Mouse (Mus musculus) right cerebral cortex, postnatal 4 days (tissue): ENCODE results near the gene Rnaseh1.
A peak's percentile ranks its signal among the peaks of the same experiment; 100 is the strongest.

Source experiments
- DNase-seq: peaks from one replicate; pipeline ENCODE4 v3.0.0-alpha.2; 2022

Gene Rnaseh1

DNA sequence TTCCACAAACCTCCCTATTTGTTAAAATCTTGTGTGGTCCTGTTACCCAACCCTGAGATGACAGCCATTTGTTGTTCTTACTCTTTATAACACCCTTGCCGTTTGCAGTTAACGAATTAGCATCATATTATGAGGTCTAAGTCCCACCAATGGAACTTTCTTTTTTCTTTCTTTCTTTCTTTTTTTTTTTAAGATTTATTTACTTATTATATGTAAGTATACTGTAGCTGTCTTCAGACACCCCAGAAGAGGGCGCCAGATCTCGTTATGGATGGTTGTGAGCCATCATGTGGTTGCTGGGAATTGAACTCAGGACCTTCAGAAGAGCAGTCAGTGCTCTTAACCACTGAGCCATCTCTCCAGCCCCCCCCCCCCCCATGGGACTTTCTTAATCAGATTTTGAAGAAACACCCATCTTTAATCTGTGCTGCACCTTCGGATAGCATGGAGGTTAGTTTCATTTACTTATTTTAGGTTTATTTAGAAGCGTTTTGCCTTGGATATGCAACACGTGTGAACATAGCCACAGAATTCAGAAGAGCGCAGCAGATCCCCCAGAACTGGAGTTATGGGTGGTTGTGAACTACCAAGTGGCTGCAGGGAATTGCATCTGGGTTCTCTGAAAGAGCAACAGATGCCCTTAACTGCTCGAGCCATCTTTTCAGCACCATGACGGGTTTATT, 24.8 kb downstream of the Rnaseh1 start:
- no peak for DNase-seq

DNA sequence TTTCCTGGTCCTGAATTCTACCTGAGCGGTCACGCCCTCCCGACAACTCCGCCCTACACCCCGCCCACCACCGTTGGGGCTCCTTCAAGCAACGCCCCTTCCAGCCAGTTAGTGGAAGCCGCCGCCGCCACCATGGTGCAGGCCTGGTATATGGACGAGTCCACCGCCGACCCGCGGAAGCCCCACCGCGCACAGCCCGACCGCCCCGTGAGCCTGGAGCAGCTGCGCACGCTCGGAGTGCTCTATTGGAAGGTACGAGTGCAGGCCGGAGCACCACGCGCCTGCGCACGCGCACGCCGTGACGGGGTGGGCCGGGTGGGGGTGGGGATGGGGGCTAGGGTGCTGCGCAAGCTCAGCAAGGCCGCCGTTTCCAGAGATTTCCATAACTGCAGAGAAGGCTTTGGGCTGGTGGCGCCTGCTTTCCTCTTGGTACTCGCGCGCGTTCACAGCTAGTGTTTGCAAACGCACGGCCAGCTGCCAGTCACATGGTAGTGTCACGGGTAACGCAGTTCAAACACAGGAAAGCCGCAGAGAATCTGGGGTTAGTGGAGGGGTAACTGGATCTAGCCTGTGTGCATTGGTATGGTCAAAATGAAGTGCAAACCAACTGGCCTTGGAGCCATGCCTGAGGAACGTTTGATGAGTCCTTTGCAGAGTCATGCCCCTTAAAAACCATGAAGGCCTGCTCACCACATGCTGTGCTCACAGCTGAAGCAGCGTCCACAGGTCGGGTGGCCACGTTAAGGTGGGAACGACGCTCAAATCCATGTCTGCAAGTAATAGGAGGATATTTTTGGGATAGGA, 25.9 kb downstream of the Rnaseh1 start, which contains the start of gene Adi1:
Gene Adi1, plus strand, starts transcription at position 111 of the 804 bp plus-strand sequence.
- DNase-seq, result peak; percentile 89

DNA sequence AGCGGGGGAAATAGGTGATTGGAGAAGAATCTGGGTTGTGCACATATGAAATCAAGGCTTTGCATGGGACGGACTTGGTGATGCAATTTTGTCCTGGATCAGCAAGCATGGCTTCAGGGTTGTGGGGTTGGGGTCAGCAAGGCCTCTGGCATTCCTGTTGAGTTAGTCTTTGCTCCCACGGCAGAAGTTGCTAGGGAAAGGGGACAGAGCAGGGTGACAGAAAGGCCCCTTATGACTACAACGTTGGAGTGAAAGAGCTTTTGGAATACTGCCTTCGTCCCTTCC, 26.5 kb downstream of the Rnaseh1 start:
- DNase-seq, result no peak

DNA sequence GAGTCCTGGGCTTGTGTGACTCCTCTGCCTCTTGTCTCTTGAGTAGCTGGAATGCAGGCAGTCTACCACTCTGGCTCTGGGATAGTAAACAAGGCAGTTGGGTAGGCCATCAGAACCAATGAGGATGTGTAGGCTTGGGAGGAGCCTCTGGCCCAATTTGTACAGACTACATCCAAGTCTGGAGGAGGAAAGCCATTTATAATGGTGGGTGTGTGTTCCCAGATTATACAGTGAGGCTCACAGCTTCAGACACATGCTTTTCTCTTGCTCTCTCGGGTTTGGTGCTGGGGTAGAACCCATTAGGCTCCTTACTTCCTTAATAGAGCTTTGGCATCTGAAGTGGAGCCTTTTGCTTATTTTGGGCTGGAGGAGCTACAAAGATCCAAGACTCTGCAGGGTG, 35.3 kb downstream of the Rnaseh1 start:
- DNase-seq, result no peak

DNA sequence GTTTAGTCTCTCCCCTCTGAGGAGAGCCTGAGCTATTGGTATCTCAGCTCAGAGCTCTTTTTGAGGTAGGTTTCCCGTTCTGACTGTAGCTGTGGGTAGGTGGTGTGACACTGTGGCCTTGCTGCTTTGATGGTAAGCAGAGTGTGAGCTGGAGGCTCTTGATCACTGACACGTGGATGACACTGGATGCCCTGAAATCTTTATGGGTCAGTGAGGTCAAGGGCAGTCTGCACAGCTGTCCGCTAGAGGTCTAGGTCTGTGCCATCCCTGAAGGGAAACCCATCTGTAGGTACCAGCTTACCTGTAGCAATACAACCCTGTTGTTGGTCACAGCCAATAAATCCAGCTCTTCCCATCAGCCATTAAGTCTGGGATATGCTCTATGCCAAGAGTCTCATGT, 36.4 kb downstream of the Rnaseh1 start:
- DNase-seq, result no peak

DNA sequence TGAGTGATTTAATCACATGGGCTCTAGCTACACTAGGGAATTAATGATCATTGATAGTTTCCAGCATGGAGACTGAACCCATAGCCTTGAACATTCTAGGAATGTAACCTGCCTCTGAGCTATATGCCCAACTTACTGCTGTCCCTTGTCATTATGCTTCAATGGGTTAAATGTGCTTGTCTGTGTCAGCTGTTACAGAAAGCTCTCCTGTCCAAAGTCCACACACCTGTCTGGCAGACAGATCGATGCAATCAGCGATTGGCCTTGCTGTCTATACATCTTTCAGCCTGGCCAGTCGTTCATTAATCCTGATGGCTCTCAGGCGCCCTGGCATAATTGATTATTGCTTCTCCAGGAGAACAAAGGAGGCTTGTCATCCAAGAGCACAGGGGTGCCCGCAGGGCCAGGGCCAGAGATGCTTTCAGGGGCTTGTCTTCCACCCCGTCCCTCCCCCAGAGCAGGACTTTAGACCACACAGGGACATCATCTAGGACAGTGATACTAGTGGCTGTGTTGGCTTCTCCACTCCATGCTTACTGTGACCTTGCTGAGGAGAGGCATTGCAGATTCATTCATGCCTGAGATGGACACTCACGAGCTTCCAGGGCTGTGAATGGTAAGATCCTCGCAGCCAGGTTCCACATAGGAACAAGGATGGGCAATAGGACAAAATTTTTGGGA, 36.9 kb downstream of the Rnaseh1 start:
- no peak for DNase-seq

DNA sequence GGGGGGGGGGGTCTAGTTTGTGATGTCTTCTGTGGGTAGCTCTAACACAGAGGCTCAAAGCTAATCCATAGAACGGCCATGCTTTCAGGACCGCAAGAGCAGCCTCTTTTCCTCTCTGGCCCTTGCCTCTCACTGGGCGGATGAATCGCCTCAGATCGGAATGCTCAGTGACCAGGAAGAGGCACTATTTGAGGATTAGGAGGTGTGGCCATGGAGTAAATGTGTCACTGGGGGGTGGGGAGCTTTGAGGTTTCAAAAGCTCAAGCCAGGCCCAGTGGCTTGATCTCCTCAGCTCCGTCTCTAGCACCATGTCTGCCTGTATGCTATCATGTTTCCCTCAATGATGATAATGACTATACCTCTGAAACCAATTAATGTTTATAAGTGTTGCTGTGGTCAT, 39.6 kb downstream of the Rnaseh1 start:
- no peak for DNase-seq

DNA sequence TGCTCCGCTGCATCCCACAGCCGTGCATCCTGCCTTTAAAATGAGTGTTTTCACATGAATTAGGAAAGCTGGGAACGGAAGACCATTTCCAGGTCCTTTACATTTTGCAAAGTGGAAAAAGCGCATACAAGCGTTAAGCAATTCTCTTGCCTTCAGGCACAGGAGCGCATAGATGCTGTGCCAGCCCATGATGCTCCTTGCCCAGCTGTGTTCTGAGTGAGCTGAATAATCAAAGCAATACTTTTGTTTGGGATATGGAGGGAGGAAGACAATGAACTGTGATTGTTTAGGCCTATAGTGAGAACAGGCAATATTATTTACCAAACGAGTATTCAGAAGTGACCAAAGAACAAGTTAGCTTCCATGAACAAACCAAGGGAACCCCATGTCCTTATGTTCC, 41.3 kb downstream of the Rnaseh1 start:
- no peak for DNase-seq

DNA sequence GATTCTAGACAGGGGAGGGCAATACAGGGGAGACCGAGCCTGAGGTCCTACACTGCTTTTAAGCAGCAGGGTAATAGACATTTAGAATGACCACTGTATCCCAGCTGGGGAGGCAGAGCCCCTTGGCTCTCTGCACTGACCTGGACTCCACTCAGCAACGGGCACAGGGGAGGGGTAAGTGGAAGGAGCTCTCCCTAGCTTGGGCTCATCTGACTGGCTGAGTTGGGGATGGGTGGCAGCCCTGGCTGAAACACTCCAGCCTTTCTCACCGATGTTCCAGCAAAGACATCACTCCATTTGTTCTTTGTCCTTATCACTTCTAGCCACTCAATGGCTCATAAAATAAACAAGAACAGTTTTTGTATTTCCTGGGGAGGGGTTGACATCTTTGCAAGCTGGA, 44.3 kb downstream of the Rnaseh1 start:
- DNase-seq, result no peak

DNA sequence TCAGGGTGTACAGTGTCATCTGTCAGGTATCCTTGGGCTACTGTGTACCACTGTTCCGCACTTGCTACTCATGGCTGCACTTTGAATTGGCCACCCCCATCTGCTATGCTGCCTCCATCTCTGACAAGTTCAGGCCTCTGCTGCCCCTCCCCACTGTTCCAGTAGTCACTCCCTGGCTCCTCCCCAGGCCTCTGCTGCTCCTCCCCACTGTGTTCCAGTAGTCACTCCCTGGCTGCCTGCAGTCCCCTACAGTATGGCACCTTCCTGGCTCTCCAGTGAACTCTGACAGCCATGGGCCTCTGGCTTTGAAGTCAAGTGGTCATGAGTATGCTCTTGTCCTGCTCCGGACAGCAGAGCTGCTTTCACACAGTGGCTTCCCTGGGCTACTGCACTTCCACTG, 44.8 kb downstream of the Rnaseh1 start:
- DNase-seq, result no peak

DNA sequence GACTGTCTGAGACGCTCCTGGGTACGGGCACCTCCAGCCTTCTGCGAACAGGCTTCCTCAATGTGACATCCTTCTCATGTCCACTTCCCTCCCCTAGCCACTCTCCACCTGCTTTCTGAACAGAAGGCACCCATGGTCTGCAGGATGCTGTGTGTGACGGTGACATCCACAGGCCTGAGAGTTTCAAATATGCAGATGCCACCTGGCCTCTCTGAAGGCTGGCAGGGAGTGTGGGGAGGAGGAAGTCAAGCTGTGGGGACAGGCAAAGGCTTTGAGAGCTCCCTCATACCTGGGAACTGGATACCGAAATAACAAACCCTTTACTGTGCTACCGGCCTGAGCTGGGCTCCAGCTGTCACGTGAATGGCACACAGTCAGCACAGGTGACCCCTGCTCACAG, 45.4 kb downstream of the Rnaseh1 start:
- DNase-seq, result no peak

DNA sequence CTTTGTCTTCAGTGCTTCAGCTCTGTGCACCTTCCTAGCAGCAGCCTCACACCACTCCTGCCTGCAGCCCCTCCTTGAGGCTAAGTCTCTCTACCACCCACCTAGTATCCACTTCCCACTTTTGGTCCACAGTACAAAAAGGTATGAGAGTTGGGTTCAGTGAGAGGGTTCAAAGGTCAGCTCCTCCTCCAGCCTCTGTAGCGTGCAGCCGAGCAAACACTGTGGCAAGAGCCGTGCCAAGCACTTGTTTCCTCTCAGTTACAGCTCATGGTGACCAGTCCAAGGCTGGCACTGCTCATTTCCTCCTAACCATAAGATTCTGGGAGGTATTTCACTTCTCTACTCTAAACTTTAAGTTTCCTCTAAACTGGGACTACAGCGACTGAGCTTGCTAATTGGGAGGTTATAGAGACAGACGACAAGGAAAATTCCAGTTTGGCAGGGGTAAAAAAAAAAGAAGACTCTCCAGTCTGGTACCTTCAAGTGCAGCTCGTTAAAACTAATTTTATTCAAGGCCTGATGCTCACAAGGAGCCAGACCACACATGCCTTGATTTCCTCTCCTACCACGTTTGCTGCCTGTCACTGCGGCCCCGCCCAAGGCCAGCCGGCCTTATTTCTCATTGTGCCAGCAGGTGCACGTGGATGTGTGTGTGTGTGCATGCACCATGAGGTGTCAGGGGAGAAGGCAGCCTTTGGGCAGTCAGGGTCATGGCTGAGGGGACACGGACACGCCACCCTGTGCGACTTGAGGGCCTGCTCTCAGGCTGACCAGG, 48.6 kb downstream of the Rnaseh1 start:
- DNase-seq, result peak; percentile 51

DNA sequence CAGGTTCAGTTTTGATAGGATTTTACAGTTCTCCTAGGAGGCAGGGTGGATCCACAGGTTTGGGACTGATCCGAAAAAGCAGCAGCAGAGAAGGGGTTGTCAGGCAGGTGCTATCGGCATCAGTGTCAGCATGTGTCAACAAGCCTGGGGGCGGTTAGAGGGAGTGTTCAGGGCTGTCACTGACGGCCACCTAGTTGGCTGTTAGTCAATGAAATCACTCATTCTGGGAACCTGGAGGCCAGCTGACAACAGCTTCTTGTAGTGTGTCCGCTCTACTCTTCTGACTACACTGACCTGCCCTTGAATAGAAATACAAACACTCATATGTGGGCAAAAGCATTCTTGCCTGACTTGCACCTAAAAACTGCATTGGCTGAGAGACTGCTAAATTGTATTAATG, 49.7 kb downstream of the Rnaseh1 start:
- no peak for DNase-seq

DNA sequence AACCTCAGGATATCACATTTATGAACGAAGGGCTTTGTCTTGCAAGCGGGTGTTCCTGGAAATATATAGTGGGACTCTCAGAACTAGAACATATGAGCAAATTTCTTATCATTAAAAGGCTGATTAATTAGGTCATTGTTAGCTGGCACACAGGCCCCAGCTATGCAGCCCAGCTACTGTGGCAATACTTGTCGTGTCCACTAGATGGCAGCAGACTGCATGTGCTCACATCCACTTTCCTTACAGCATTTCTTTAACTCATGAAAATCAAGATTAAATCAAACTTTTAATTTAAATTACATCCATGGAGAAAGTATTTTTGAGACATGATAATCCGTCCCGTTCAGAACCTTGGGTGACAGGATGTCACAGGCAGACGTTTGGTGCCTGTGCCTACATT, 50.3 kb downstream of the Rnaseh1 start:
- DNase-seq, result peak; percentile 78

DNA sequence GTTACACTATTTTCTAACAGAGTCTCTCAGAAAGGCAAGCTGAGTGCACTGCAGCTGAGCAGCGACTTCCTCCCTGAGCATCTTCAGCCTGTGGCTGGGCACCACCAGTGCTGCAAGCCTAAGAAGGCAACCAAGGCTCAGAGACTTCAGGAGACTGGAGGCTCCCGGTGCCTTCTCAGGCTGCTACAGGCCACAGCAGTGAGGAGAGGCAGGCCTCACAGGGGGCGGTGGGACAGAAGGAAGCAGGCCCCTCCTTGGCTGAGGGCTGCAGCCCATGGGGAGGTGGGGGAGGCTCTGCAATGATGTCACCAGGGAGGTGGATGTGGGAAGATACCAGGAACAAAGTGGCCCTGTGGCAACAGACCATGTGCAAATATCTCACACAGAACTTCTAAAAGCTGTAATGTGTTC, 50.7 kb downstream of the Rnaseh1 start:
- peak; percentile 29 for DNase-seq

DNA sequence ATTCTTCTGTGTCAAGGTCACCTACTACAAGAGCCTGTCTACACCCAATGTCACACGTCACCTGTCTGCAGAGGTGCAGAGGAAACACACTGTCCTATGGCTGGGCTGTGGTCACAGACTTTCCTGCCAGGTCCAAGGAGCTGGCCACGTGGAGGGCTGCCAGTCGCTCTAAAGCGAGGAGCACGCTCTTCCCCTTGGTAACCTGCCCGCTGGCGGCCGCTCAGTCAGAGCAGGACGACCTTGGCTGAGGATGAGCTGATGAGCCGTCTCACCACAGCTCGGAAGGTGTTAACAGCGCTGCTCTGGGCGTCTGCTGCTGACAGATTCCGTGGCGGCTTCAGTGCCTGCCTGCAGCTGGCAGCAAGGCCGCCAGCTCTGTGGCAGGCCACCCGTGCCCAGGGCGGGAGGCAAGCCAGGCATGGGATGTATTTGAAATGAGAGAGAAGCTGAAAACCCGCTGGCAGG, 51.2 kb downstream of the Rnaseh1 start:
- DNase-seq, result peak; percentile 69

DNA sequence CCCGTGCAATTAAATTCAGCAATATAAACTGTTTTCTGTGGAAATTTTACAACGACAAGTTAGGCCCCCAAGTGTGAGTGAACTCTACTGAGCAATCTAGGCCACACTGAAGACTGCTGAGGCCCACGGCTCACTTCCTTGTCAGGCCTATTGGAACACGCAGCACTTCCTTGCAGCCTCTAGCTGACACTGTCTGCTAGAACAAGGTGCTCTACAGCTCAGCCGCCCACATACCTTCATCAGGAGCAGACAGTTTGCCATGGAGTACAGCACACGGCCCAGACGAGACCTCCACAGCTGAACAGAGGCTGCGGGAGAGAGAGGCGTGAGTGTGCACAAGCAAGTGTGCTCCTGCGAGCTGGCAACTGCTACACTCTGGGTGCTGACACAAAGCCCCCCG, 51.9 kb downstream of the Rnaseh1 start:
- no peak for DNase-seq

DNA sequence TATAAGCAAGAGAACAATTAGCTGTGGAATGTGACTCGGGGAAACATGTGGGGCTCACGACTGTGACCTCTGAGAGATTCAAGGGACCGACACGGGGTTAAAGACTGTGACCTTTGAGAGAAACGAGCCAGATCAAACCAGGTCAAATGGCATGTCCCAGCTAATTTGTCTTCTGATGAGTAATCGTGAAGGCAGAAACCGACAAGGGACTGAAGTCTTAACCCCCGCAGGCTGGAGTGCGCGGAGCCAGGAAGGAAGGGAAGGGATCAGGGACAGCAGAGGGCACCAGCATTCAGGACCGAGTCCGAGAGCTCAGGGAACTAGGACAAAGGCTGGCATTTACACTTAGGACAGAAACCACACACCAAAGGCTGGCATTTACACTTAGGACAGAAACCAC, 55.0 kb downstream of the Rnaseh1 start:
- no peak for DNase-seq

DNA sequence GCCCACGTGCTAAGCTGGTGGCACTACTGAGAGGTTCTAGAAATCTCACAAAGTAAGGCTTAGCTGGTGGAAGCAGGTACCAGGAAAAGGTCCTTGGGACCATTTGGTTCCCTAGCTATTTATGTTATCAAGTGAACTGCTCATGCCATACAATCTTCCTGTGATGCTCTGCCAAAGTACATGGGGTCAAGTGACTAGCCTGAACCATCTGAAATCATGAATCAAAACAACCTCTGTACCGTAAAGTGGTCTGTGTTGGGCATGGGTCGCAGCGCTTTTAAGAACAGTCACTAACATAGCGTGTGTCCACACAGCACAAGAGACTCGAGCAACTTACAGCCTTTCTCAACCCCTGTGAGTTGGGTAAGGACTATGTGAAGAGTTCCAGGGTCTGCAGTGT, 55.8 kb downstream of the Rnaseh1 start:
- no peak for DNase-seq

DNA sequence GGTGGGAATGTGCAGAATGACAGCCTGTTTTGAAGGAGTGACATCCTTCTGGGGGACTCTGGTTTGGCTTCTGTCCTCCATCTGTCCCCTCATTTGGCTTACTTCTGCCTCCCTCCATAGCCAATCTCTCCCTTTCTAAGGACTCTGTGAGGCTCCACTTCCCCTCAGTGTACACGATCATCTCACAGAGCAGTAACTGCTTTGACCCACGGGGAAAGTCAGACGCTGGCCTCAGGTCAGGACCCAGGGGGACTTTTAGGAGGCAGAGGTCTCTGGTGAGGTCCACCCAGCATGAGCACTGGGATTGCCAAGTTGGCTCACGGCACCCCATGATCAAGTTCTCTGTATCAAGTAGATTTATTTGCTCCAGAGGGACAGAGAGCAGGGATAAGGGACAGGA, 58.8 kb downstream of the Rnaseh1 start:
- no peak for DNase-seq
